Mouse (Mus musculus): ENCODE results near the gene Urb2. TPM values are rescaled to one million over a fixed set of nuclear protein-coding genes. Genes with fewer than 3 reads are reported as not detected.

Urb2 gene
- polyA plus RNA-seq, 1 experiment, result 5.5 TPM

- Histone ChIP-seq H3K4me1 (ENCODE audit: control insufficient read depth, insufficient read depth, low read length) (no peaks in the 10 kb centered on the region), H3K27ac (ENCODE audit: insufficient read depth, low read length) (no peak overlapping the region), H3K4me3 (ENCODE audit: insufficient read depth, low read length) (no peak overlapping the region)
- TF ChIP-seq CTCF (IDR thresholded peaks at IDR 0.05; ENCODE audit: extremely low read depth, insufficient read depth, low read length) (no peak), POLR2A (IDR thresholded peaks at IDR 0.05; ENCODE audit: extremely low read depth, insufficient read depth, low read length) (no peak)
Observed at GRCm38 (mm10) chr8:124042201-124042600, 20.9 kb downstream of the Urb2 start.

DNA sequence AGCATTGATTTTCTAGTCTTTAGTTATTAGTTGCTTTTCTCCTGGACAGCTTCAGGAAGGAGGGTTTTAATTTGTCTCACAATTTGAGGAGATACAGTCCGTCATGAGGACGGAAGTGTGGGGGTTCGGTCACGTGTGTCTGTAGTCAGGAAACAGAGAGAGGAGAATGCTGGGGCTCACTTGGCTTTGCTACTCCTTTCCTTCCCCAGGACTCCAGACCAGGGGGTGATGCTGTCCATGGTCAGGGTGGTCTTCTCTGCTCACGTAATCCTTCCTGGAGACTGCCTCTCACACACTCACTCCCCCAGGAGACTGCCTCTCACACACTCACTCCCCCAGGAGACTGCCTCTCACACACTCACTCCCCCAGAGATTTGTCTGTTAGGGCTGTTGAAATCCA, 23.1 kb downstream of the Urb2 start:
- no peak overlapping the region for H3K4me3 ChIP-seq (ENCODE audit: insufficient read depth, low read length)
- TF ChIP-seq CTCF (IDR thresholded peaks at IDR 0.05; ENCODE audit: extremely low read depth, insufficient read depth, low read length) (no peak), POLR2A (IDR thresholded peaks at IDR 0.05; ENCODE audit: extremely low read depth, insufficient read depth, low read length) (no peak)
- H3K4me1 ChIP-seq (ENCODE audit: control insufficient read depth, insufficient read depth, low read length), result no peaks in the 10 kb centered on the region
- no peak overlapping the region for H3K27ac ChIP-seq (ENCODE audit: insufficient read depth, low read length)

- Histone ChIP-seq H3K4me1 (ENCODE audit: control insufficient read depth, insufficient read depth, low read length) (no peaks in the 10 kb centered on the region), H3K4me3 (ENCODE audit: insufficient read depth, low read length) (no peak overlapping the region), H3K27ac (ENCODE audit: insufficient read depth, low read length) (no peak overlapping the region)
- TF ChIP-seq POLR2A (IDR thresholded peaks at IDR 0.05; ENCODE audit: extremely low read depth, insufficient read depth, low read length), result no peak
- TF ChIP-seq CTCF (IDR thresholded peaks at IDR 0.05; ENCODE audit: extremely low read depth, insufficient read depth, low read length), result no peak
Observed at GRCm38 (mm10) chr8:124044931-124045330, 23.6 kb downstream of the Urb2 start.

GRCm38 (mm10) chr8:124045856-124046255, 24.5 kb downstream of the Urb2 start:
- Histone ChIP-seq H3K27ac (ENCODE audit: insufficient read depth, low read length) (no peak overlapping the region), H3K4me1 (ENCODE audit: control insufficient read depth, insufficient read depth, low read length) (no peaks in the 10 kb centered on the region), H3K4me3 (ENCODE audit: insufficient read depth, low read length) (no peak overlapping the region)
- no peak for TF ChIP-seq CTCF (IDR thresholded peaks at IDR 0.05; ENCODE audit: extremely low read depth, insufficient read depth, low read length)
- no peak for TF ChIP-seq POLR2A (IDR thresholded peaks at IDR 0.05; ENCODE audit: extremely low read depth, insufficient read depth, low read length)

- no peak overlapping the region for H3K4me3 ChIP-seq (ENCODE audit: insufficient read depth, low read length)
- TF ChIP-seq POLR2A (IDR thresholded peaks at IDR 0.05; ENCODE audit: extremely low read depth, insufficient read depth, low read length) (no peak), CTCF (IDR thresholded peaks at IDR 0.05; ENCODE audit: extremely low read depth, insufficient read depth, low read length) (peak; percentile 100)
- no peaks in the 10 kb centered on the region for H3K4me1 ChIP-seq (ENCODE audit: control insufficient read depth, insufficient read depth, low read length)
- H3K27ac ChIP-seq (ENCODE audit: insufficient read depth, low read length), result no peak overlapping the region
Observed at GRCm38 (mm10) chr8:124052110-124052509, 30.8 kb downstream of the Urb2 start.

GRCm38 (mm10) chr8:124052568-124052967, 31.3 kb downstream of the Urb2 start:
- Histone ChIP-seq H3K4me3 (ENCODE audit: insufficient read depth, low read length) (no peak overlapping the region), H3K27ac (ENCODE audit: insufficient read depth, low read length) (no peak overlapping the region), H3K4me1 (ENCODE audit: control insufficient read depth, insufficient read depth, low read length) (no peaks in the 10 kb centered on the region)
- no peak for TF ChIP-seq POLR2A (IDR thresholded peaks at IDR 0.05; ENCODE audit: extremely low read depth, insufficient read depth, low read length)
- TF ChIP-seq CTCF (IDR thresholded peaks at IDR 0.05; ENCODE audit: extremely low read depth, insufficient read depth, low read length), result no peak

- TF ChIP-seq POLR2A (IDR thresholded peaks at IDR 0.05; ENCODE audit: extremely low read depth, insufficient read depth, low read length) (no peak), CTCF (IDR thresholded peaks at IDR 0.05; ENCODE audit: extremely low read depth, insufficient read depth, low read length) (no peak)
Observed at GRCm38 (mm10) chr8:124056832-124057655, 35.7 kb downstream of the Urb2 start.

DNA sequence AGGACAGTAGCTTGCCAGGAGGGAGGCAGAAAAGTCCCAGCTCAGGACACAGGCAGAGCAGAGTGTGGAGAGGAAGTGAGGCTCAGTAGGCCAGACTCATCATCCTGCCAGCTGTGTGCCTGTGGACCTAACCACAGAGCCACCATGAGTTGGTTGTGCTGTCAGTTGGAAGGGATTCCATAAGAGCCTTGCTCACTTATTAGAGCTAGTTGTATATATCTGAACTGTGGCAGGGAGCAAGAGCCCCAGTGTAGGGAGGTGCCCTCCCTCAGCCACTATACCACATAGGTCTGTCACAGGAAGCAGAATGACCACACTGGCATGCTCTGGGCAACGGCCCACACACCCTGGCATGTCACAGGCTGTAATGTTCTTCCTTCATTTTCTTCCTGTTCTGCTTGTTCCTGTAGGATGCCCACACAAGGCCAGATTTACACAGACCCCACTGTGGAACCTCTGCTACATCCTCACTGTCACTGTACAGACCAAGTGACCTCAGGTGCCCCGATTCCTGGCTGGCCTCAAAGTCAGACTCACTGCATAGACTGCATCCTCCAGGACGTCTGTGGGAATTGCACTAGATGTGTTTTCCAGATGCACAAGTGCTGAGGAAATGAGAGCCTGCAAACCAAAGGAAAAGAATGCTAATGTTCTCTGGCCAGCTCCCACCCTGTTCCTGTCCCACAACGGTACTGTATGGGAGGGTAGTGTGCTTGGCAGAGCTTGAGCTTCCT, 45.2 kb downstream of the Urb2 start:
- no peak overlapping the region for H3K27ac ChIP-seq (ENCODE audit: insufficient read depth, low read length)
- H3K4me3 ChIP-seq (ENCODE audit: insufficient read depth, low read length), result no peak overlapping the region
- H3K4me1 ChIP-seq (ENCODE audit: control insufficient read depth, insufficient read depth, low read length), result peaks cover 4% of the 10 kb centered on the region
- TF ChIP-seq CTCF (IDR thresholded peaks at IDR 0.05; ENCODE audit: extremely low read depth, insufficient read depth, low read length), result no peak
- no peak for TF ChIP-seq POLR2A (IDR thresholded peaks at IDR 0.05; ENCODE audit: extremely low read depth, insufficient read depth, low read length)

More at GRCm38 (mm10) chr8:124056832-124057655, 35.7 kb downstream of the Urb2 start:
- Histone ChIP-seq H3K4me1 (ENCODE audit: control insufficient read depth, insufficient read depth, low read length) (no peaks in the 10 kb centered on the region), H3K27ac (ENCODE audit: insufficient read depth, low read length) (no peak overlapping the region), H3K4me3 (ENCODE audit: insufficient read depth, low read length) (no peak overlapping the region)

DNA sequence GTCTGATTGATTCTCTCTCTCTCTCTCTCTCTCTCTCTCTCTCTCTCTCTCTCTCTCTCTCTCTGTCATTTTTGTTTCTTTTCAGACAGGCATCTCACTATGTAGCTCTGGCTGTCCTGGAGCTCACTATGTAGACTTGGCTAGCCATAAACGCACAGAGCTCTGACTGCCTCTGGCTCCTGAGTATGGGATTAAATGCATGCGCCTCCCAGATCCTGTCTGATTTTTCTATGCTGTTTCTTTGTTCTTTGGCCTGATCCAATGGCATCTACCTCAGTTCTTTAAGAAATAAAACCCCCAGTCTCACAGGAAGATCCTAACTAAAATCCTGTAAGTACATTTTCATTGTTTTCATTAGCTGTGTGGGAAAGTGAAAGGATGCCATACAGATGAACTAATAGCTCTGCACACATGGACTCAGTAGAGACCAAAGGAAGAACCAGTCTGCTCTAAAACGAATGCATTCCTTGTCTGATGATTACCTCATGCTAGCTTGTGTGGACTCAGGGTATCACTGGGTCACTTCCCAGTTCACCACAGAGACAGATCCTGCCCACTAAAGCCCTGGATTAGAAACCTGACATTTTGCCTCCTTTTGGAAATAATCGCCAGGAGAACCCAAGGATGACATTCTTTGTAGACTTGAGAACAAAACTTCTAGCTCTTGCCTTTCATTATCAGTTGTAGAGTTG, 45.9 kb downstream of the Urb2 start:
- Histone ChIP-seq H3K4me3 (ENCODE audit: insufficient read depth, low read length) (no peak overlapping the region), H3K27ac (ENCODE audit: insufficient read depth, low read length) (no peak overlapping the region), H3K4me1 (ENCODE audit: control insufficient read depth, insufficient read depth, low read length) (peaks cover 4% of the 10 kb centered on the region)
- TF ChIP-seq CTCF (IDR thresholded peaks at IDR 0.05; ENCODE audit: extremely low read depth, insufficient read depth, low read length) (no peak), POLR2A (IDR thresholded peaks at IDR 0.05; ENCODE audit: extremely low read depth, insufficient read depth, low read length) (no peak)
